ENCODE assay signal across 8 mouse cellular contexts in the genomic region with DNA sequence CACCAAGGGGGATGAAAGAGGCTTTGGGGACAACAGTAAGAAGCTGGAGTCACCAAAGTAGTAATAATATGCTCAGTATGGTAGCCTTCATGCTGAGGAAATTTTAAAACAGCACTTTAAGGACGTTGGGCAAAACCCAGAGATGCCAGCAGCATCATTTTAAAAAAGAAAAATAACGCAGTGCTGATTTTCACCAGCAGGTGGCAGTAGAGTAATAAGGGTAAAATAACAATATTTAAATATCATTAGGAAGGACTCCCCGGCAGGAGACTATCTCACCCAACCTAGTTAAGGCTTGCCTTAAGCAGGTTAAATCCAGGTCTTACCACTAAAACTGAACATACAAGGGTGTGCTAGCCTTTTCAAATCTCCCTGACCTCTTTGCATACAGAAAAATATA.
A peak's percentile ranks its signal among the peaks of the same experiment; 100 is the strongest.
DNase-seq lines count a peak whose midpoint lies in the region; ATAC-seq and TF ChIP-seq lines count a peak whose summit lies in the region.

No protein-coding gene starts in this region.

- no peak overlapping the region for H3K4me2 ChIP-seq in forebrain, postnatal 0 days (ENCODE audit: low read depth)
- H3K4me2 ChIP-seq in forebrain, embryonic 15.5 days (replicated peaks), result no peak overlapping the region
- no peak overlapping the region for H3K4me2 ChIP-seq in liver, postnatal 0 days (ENCODE audit: low read depth, low read length)
- H3K4me2 ChIP-seq in liver, embryonic 12.5 days, result no peak overlapping the region

- no peaks in the 10 kb centered on the region for H3K27me3 ChIP-seq in forebrain, postnatal 0 days (ENCODE audit: insufficient read depth, low read length)
- H3K27me3 ChIP-seq in forebrain, embryonic 15.5 days, result no peaks in the 10 kb centered on the region
- no peaks in the 10 kb centered on the region for H3K27me3 ChIP-seq in liver, postnatal 0 days (ENCODE audit: insufficient read depth, low read length)
- H3K27me3 ChIP-seq in liver, embryonic 12.5 days (replicated peaks), result 0 out of 2 replicates have a peak, but pooled peaks cover 6% of the 10 kb centered on the region

- H3K9ac ChIP-seq in forebrain, postnatal 0 days, result no peak overlapping the region
- H3K9ac ChIP-seq in forebrain, embryonic 15.5 days (replicated peaks), result no peak overlapping the region
- H3K9ac ChIP-seq in liver, postnatal 0 days (replicated peaks), result no peak overlapping the region
- H3K9ac ChIP-seq in liver, embryonic 12.5 days, result no peak overlapping the region

- intact Hi-C loops in left cerebral cortex, postnatal 10 days (cut with DNase I), result no loop called here

- 18% methylated on average over 3 of the region's 3 CpGs for WGBS in forebrain, postnatal 0 days
- WGBS in forebrain, embryonic 15.5 days, result 18% methylated on average over 3 of the region's 3 CpGs
- 8% methylated on average over 3 of the region's 3 CpGs for WGBS in liver, postnatal 0 days (ENCODE audit: insufficient replicate concordance)
- WGBS in liver, embryonic 12.5 days (ENCODE audit: insufficient replicate concordance), result 11% methylated on average over 3 of the region's 3 CpGs

- no peaks in the 10 kb centered on the region for H3K9me3 ChIP-seq in forebrain, postnatal 0 days (ENCODE audit: low read length)
- H3K9me3 ChIP-seq in forebrain, embryonic 15.5 days, result no peaks in the 10 kb centered on the region
- H3K9me3 ChIP-seq in liver, postnatal 0 days (ENCODE audit: low read length), result no peaks in the 10 kb centered on the region
- H3K9me3 ChIP-seq in liver, embryonic 12.5 days (replicated peaks), result no peaks in the 10 kb centered on the region

- no peak overlapping the region for H3K27ac ChIP-seq in forebrain, postnatal 0 days (ENCODE audit: low read depth, low read length)
- no peak overlapping the region for H3K27ac ChIP-seq in forebrain, embryonic 15.5 days (replicated peaks)
- H3K27ac ChIP-seq in liver, postnatal 0 days (ENCODE audit: low read depth), result no peak overlapping the region
- no peak overlapping the region for H3K27ac ChIP-seq in liver, embryonic 12.5 days

- no peaks in the 10 kb centered on the region for H3K36me3 ChIP-seq in forebrain, postnatal 0 days (ENCODE audit: insufficient read depth)
- no peaks in the 10 kb centered on the region for H3K36me3 ChIP-seq in forebrain, embryonic 15.5 days
- H3K36me3 ChIP-seq in liver, postnatal 0 days (replicated peaks; ENCODE audit: insufficient read depth, low read length), result no peaks in the 10 kb centered on the region
- no peaks in the 10 kb centered on the region for H3K36me3 ChIP-seq in liver, embryonic 12.5 days

- TF ChIP-seq CTCF in forebrain, postnatal 0 days (IDR thresholded peaks at IDR 0.05; ENCODE audit: low read depth), result peak; percentile 50
- peak; percentile 67 for TF ChIP-seq CTCF in liver, postnatal 0 days (IDR thresholded peaks at IDR 0.05; ENCODE audit: low read depth)

- H3K4me3 ChIP-seq in forebrain, postnatal 0 days (ENCODE audit: low read depth, low read length), result no peak overlapping the region
- no peak overlapping the region for H3K4me3 ChIP-seq in forebrain, embryonic 15.5 days
- H3K4me3 ChIP-seq in liver, postnatal 0 days (ENCODE audit: low read depth, low read length), result no peak overlapping the region
- H3K4me3 ChIP-seq in liver, embryonic 12.5 days, result no peak overlapping the region

- TF ChIP-seq EP300 in liver, postnatal 0 days (IDR thresholded peaks at IDR 0.05; ENCODE audit: low read depth), result no peak

- peaks cover 4% of the 10 kb centered on the region; the same call in 1 of the 2 replicates for H3K4me1 ChIP-seq in forebrain, postnatal 0 days (ENCODE audit: insufficient read depth)
- peaks cover 4% of the 10 kb centered on the region for H3K4me1 ChIP-seq in forebrain, embryonic 15.5 days
- no peaks in the 10 kb centered on the region for H3K4me1 ChIP-seq in liver, postnatal 0 days (ENCODE audit: insufficient read depth)
- peaks cover 7% of the 10 kb centered on the region for H3K4me1 ChIP-seq in liver, embryonic 12.5 days

- DNase-seq in forebrain, postnatal 0 days, result no peak
- DNase-seq in liver, postnatal 0 days, result peak; percentile 32
- peak; percentile 37 for DNase-seq in R1 (ENCODE audit: low read depth, low spot score)
- DNase-seq in kidney, postnatal 36 days, result peak; percentile 27 to 70
- DNase-seq in left cerebral cortex, postnatal 10 days (ENCODE audit: extremely low spot score in 1 of 2, low spot score in 2 of 2), result no peak

- ATAC-seq in forebrain, postnatal 0 days, result no peak
- no peak for ATAC-seq in forebrain, embryonic 15.5 days (replicated peaks)
- ATAC-seq in liver, postnatal 0 days, result no peak
- no peak for ATAC-seq in liver, embryonic 12.5 days
- no peak; the same call in 1 of the 2 replicates for ATAC-seq in erythroblast, adult 5-6 weeks (replicated peaks; ENCODE audit: low FRiP score, poor library complexity, severe bottlenecking)

Comparison
In these comparisons a context has a peak if more than half of its experiments do, and no peak if none do; other contexts are left out.
1. DNase-seq: peak in liver, postnatal 0 days (single experiment), R1 (single experiment) and kidney, postnatal 36 days (2 of 2); none in forebrain, postnatal 0 days (single experiment) and left cerebral cortex, postnatal 10 days (0 of 2).